Mouse (Mus musculus): ENCODE measurements around the gene Dnm3. TPM values are rescaled to one million over a fixed set of nuclear protein-coding genes. Genes with fewer than 3 reads are reported as not detected.

Dnm3 gene
- polyA plus RNA-seq, 1 experiment: 3.5 TPM

DNA sequence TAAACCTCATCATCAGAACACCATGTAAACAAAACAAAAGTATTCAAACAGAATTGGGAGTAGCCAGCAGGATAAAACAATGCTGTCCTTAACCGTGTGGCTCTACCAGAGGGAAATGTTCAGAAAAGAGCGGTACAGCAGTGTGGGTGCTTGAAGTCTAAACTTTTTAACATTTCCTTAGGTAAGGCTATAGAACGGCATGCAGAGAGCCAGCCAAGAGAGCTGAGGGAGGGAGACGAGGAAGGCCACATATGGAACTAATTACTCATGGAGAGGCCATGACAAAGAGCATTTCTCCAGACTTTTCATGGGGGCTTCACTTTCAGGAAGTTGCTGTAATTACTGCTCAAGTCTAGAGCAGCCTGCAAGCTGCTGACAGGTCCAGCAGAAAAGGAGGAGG lies 261.2 kb downstream of the Dnm3 start:
- no peak for TF ChIP-seq POLR2A (IDR thresholded peaks at IDR 0.05; ENCODE audit: borderline replicate concordance, control insufficient read depth, low read depth, low read length)
- no peak for TF ChIP-seq CTCF (IDR thresholded peaks at IDR 0.05; ENCODE audit: control insufficient read depth, insufficient read depth, low read length)
- WGBS: 74% methylated on average over 4 of the region's 4 CpGs
- H3K4me1 ChIP-seq (ENCODE audit: control insufficient read depth, insufficient read depth, low read length): no peaks in the 10 kb centered on the region
- no peak overlapping the region for H3K4me3 ChIP-seq (replicated peaks; ENCODE audit: control insufficient read depth, low read depth, low read length)
- H3K27ac ChIP-seq (ENCODE audit: control insufficient read depth, insufficient read depth, low read depth, low read length, poor library complexity): no peak overlapping the region

DNA sequence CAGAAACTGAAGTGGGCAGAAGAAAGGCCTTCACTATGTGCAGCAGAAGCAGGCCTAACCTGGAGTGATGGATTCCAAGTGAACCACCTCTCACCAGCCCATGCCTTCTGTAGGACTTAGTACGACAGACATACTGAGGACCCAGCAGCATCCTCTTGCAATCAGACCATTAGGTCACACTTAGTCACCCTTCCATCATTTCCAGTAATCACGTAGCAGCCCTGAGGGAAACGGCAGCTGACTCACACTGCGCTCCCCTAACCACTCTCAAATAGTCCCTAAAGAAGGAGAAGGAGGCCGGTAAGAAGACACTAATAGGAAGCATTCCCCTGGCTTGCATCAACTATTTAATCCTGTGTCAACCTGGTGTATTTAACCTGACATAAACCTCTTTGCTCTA lies 262.1 kb downstream of the Dnm3 start:
- WGBS: 86% methylated on average over 5 of the region's 5 CpGs
- no peaks in the 10 kb centered on the region for H3K4me1 ChIP-seq (ENCODE audit: control insufficient read depth, insufficient read depth, low read length)
- no peak overlapping the region for H3K4me3 ChIP-seq (replicated peaks; ENCODE audit: control insufficient read depth, low read depth, low read length)
- no peak overlapping the region for H3K27ac ChIP-seq (ENCODE audit: control insufficient read depth, insufficient read depth, low read depth, low read length, poor library complexity)
- no peak for TF ChIP-seq POLR2A (IDR thresholded peaks at IDR 0.05; ENCODE audit: borderline replicate concordance, control insufficient read depth, low read depth, low read length)
- no peak for TF ChIP-seq CTCF (IDR thresholded peaks at IDR 0.05; ENCODE audit: control insufficient read depth, insufficient read depth, low read length)

DNA sequence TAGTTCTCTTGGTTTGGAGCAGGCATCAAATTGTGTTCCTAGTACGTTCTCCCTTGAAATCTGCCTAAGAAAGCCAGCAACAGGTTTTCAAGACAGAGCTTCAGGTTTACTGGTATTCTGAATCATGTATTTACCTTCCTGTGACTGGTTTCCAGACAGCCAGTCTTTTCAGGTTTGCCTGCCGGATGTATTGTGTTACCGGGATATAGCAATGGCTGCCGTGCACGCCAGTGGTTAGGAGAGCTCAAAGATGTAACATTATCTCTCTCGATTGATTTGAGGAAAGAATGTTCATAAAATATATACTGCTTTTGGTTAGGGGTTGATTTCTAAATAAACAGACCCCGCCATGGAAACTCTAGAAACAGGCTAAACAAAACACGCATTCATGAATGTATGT lies 264.8 kb downstream of the Dnm3 start:
- H3K4me3 ChIP-seq (replicated peaks; ENCODE audit: control insufficient read depth, low read depth, low read length): no peak overlapping the region
- 84% methylated on average over 8 of the region's 8 CpGs for WGBS
- no peak overlapping the region for H3K27ac ChIP-seq (ENCODE audit: control insufficient read depth, insufficient read depth, low read depth, low read length, poor library complexity)
- H3K4me1 ChIP-seq (ENCODE audit: control insufficient read depth, insufficient read depth, low read length): no peaks in the 10 kb centered on the region; the same call in 1 of the 2 replicates
- TF ChIP-seq POLR2A (IDR thresholded peaks at IDR 0.05; ENCODE audit: borderline replicate concordance, control insufficient read depth, low read depth, low read length) (no peak), CTCF (IDR thresholded peaks at IDR 0.05; ENCODE audit: control insufficient read depth, insufficient read depth, low read length) (no peak)

DNA sequence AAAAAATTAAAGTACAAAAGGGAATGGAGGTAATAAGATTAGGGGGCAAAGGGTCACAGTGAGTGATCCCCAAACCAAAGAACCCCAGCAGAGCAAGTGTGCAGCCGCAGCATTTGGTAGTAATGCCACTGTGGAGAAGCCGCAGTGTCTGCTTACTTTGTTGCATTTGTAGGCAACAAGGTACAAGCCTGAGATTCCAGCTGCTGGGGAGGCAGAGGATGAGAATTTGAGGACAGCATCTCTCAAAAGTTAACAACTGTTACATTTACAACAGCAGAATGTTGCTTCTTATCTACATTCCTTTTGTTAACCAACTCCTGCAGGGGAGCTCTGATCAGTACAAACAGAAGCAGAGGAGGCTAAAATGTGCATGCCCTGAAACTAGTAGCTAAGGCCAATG lies 267.3 kb downstream of the Dnm3 start:
- H3K4me1 ChIP-seq (ENCODE audit: control insufficient read depth, insufficient read depth, low read length): no peaks in the 10 kb centered on the region; the same call in 1 of the 2 replicates
- no peak overlapping the region for H3K4me3 ChIP-seq (replicated peaks; ENCODE audit: control insufficient read depth, low read depth, low read length)
- no peak overlapping the region for H3K27ac ChIP-seq (ENCODE audit: control insufficient read depth, insufficient read depth, low read depth, low read length, poor library complexity)
- no peak for TF ChIP-seq POLR2A (IDR thresholded peaks at IDR 0.05; ENCODE audit: borderline replicate concordance, control insufficient read depth, low read depth, low read length)
- no peak for TF ChIP-seq CTCF (IDR thresholded peaks at IDR 0.05; ENCODE audit: control insufficient read depth, insufficient read depth, low read length)
- WGBS: 94% methylated on average over 2 of the region's 2 CpGs

DNA sequence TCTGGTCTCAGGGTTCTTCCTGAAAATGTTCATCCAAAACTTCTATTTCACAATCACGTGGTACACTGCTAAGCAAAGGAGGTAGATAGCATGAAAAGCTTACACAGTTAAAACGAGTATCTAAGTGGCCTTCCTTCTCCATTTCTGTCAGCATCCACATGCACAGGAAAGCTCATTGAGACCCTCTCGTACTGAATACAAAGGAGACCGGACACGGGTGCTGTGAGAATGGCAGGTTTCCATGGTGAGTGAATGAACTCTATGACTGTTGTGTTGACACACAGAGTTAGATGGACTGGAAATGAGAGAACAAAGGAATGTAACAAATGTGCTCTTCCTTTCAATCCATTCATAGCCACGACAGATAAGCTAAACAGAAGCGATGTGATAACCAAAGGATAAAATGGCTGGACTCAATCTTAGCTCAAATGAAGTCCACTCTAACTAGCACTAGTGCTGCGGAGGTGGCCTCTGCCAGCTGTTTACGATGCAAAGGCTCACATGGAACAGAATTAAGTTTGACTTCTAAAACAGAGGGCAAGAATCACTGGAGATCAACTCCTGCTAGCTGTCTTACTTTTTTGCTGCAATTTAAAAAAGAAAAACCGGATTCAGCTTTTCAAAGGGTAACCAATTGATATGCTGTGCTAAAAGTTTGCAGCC lies 268.2 kb downstream of the Dnm3 start:
- Histone ChIP-seq H3K4me3 (replicated peaks; ENCODE audit: control insufficient read depth, low read depth, low read length) (no peak overlapping the region), H3K27ac (ENCODE audit: control insufficient read depth, insufficient read depth, low read depth, low read length, poor library complexity) (no peak overlapping the region), H3K4me1 (ENCODE audit: control insufficient read depth, insufficient read depth, low read length) (no peaks in the 10 kb centered on the region; the same call in 1 of the 2 replicates)
- no peak for TF ChIP-seq CTCF (IDR thresholded peaks at IDR 0.05; ENCODE audit: control insufficient read depth, insufficient read depth, low read length)
- TF ChIP-seq POLR2A (IDR thresholded peaks at IDR 0.05; ENCODE audit: borderline replicate concordance, control insufficient read depth, low read depth, low read length): no peak
- 70% methylated on average over 10 of the region's 10 CpGs for WGBS

DNA sequence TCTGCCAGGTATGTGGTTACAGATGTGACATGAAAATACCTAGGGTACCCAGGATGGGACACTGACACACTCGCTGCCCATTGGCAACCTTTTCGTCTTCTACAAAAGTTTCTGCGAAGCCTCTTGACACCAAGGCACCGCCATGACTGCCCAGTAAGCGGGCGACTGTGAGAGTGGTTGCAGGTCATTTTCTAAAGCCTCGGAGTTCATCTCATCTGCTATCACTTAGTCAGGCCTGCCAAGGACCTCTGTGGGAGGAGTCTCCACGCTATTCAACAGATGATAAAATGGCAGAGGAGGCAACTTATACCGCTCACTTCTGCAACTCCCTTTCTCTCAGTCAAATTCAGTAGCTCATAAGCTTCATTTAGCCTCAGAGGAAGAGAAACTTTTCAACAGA lies 268.8 kb downstream of the Dnm3 start:
- 84% methylated on average over 9 of the region's 9 CpGs for WGBS

DNA sequence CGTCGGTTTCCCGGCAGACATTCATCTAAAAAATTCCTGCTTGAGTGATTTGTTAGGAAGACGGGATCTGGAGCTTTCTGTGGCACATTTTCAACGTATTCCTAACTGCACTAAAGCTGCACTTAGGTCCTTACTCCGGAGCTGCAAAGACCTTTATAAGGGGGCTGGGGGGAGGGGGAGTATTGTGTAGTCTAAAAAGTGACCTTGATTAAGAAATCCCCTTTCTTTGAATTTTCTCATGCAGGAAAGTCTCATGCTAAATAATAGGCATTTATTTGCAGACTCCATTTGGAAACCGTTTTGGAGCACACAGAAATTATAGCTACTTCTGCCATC lies 270.2 kb downstream of the Dnm3 start:
- TF ChIP-seq CTCF (IDR thresholded peaks at IDR 0.05; ENCODE audit: control insufficient read depth, insufficient read depth, low read length) (no peak), POLR2A (IDR thresholded peaks at IDR 0.05; ENCODE audit: borderline replicate concordance, control insufficient read depth, low read depth, low read length) (no peak)
- Histone ChIP-seq H3K4me1 (ENCODE audit: control insufficient read depth, insufficient read depth, low read length) (no peaks in the 10 kb centered on the region; the same call in 1 of the 2 replicates), H3K4me3 (replicated peaks; ENCODE audit: control insufficient read depth, low read depth, low read length) (no peak overlapping the region), H3K27ac (ENCODE audit: control insufficient read depth, insufficient read depth, low read depth, low read length, poor library complexity) (no peak overlapping the region)
- 20% methylated on average over 7 of the region's 7 CpGs for WGBS

More for the DNA sequence above, 268.8 kb downstream of the Dnm3 start:
- TF ChIP-seq POLR2A (IDR thresholded peaks at IDR 0.05; ENCODE audit: borderline replicate concordance, control insufficient read depth, low read depth, low read length) (no peak), CTCF (IDR thresholded peaks at IDR 0.05; ENCODE audit: control insufficient read depth, insufficient read depth, low read length) (no peak)
- H3K4me1 ChIP-seq (ENCODE audit: control insufficient read depth, insufficient read depth, low read length): no peaks in the 10 kb centered on the region; the same call in 1 of the 2 replicates
- H3K4me3 ChIP-seq (replicated peaks; ENCODE audit: control insufficient read depth, low read depth, low read length): no peak overlapping the region
- H3K27ac ChIP-seq (ENCODE audit: control insufficient read depth, insufficient read depth, low read depth, low read length, poor library complexity): no peak overlapping the region

DNA sequence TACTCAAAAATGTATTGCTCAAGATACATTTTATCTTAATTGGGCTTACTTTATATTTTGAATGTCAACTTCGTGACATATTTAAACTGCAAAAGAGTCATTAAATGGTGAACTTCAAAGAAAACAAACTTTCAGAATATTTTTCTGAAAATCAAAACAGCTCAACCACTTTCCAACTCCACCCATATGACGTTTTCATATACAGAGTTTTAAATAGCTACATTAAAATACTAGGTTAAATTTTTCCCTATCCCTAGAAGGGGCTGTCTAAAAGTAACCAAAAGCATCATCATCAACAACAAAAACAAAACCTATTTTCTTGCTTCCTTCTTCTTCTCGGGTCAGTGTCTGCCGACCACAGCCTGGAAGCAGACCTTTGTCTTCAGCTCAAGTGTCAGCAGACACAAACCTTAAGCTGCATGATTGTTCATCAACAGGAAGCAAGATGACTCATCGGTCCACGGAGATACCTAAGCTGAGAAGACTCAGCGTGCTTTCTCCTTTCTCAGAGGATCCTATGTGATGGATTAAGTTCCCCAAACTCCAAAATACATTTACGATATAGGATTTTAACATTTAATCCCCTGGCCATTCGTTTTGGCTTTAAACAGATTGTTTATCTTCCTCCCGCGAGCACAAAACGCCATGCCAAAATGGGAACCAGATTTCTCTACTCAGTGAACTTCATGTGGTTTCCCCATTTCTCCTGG lies 270.7 kb downstream of the Dnm3 start:
- Histone ChIP-seq H3K27ac (ENCODE audit: control insufficient read depth, insufficient read depth, low read depth, low read length, poor library complexity) (no peak overlapping the region), H3K4me3 (replicated peaks; ENCODE audit: control insufficient read depth, low read depth, low read length) (no peak overlapping the region), H3K4me1 (ENCODE audit: control insufficient read depth, insufficient read depth, low read length) (no peaks in the 10 kb centered on the region; the same call in 1 of the 2 replicates)
- 10% methylated on average over 12 of the region's 12 CpGs for WGBS
- TF ChIP-seq POLR2A (IDR thresholded peaks at IDR 0.05; ENCODE audit: borderline replicate concordance, control insufficient read depth, low read depth, low read length) (no peak), CTCF (IDR thresholded peaks at IDR 0.05; ENCODE audit: control insufficient read depth, insufficient read depth, low read length) (no peak)
